Mouse (Mus musculus) layer of hippocampus, adult 8-10 months (tissue): Measurements from ENCODE around the gene Errfi1. TPM values are rescaled to one million over a fixed set of nuclear protein-coding genes. Genes with fewer than 3 reads are reported as not detected.
"Not testable (repeated sequence)": the region's sequence is repeated elsewhere in the genome, so short reads cannot be mapped to it uniquely, and the experiment has no call there.

ENCODE experiments used
- DNase-seq, 2 experiments: peaks; one replicate each; pipeline ENCODE4 v3.0.0; 2022; ENCODE audit warnings: low spot score in 2 of 2
- total RNA-seq, 4 experiments: library from RNA; stranded (reverse); gene quantifications; 2 replicates each; pipeline ENCODE4 v1.2.4; 2022

Errfi1 gene
- total RNA-seq, 4 experiments from 2014 or later: 37.7 to 48.8 (median 40.4) TPM

DNA sequence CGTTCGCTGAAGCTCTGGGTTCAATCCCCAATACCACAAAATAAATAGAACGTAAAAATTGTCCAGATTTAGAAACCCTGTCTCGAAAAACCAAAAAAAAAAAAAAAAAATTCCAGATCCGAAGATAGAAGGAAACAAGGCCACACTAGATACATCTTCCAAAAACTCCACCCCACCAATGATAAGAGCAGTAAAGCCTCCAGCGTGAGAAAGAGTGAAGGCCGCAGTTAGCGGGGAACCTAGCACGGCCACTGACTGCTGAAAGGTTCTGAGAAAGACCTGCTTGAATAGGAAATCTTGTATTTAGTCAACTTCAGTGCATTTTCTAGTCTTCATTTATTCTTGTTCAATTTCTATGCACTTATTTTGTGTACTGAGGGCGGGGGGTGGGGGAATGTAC lies 21.7 kb downstream of the Errfi1 start:
- no peak for DNase-seq

DNA sequence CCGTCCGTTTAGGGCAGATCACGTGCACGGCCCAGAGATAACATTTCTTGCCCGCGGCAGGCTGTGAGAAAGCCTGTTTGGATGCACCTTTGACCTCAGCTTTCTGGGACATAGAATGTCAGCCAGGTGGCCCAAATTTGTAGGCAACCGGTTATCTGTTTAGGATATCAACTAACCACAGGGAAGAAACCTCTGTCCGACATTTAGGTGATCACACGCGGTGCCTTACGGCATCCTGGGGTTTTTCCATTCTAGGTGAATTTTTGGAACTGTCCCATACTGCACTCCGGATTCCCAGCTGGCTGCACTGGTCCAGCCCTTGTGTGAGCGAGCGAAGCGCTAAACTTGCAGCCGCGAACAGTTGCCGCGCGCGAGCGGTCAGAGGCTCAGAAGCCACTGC lies 25.9 kb downstream of the Errfi1 start:
- no peak for DNase-seq

DNA sequence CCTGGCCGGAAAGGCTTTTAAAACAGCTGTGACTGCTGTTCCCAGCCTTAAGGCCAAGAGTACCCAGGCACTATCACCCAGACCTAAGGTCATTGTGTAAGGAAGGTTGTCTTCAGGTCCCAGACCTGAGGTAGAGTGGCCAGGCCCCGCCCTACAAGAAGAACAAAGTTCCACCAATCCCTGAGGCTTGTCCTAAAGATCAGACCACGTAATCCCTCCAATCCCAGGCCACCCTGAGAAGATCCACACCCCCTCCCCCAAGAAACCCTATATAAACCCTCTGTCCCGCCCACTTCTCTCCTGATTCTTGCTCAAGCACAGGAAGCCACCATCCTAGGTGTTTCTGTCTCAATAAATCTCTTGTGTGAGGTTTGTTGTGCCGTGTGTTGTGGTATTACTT lies 26.6 kb downstream of the Errfi1 start:
- no peak for DNase-seq

DNA sequence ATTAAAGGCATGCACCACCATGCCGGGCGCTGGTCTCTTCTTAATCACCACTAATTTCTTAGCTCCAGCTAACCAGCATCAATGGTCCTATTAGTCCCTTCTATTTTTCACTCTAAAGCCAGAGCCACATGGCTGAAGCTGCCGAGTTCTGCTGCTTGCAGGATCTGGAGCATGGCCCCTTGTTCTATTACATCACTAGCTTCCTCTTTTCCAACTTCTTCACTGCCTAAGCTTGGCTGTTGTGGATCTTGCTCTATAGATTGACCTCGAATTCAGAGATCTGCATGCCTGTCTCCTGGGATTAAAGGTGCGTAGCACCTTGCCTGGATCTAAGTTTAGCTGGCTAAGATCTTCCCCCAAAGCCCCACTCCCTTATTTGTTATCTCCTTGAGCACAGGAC lies 28.9 kb downstream of the Errfi1 start:
- DNase-seq: no peak

DNA sequence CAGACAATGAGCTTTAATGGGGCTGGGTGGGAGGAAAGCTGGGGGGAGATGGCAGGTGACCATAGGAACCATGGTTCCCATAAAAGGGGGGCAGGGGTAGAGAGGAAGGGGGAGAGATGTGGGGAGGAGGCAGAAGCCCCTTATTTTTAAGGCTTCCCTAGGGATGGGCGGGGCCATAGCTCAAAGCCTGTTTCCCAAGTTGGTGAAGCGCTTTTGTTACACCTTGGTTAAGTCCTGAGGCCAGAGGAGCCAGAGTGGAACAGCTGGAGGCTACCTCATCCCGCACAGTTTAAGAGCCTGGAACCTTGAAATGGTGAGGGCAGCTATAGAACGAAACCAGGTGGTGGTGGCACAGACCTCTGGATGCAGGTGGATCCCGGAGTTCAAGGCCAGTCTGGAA lies 34.2 kb downstream of the Errfi1 start:
- no peak for DNase-seq

DNA sequence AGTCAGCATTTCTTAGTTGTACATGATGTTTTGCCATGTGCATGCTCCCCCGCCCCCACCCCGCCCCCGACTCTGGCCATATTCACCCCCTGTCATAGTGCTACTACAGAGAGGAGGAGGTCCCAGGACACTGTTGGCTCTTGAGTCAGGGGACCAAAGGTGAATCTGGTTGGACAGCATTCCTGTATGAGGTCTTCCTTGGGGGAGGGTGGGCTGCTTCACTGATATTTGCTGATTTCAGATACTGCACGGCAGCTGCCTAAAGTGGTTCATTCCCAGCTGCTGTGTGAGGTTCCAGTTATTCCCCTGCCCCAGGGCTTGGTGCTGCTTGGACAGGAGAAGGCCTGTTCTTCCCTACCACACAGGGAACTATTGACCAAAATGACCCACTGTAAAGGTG lies 34.8 kb downstream of the Errfi1 start:
- DNase-seq: no peak

DNA sequence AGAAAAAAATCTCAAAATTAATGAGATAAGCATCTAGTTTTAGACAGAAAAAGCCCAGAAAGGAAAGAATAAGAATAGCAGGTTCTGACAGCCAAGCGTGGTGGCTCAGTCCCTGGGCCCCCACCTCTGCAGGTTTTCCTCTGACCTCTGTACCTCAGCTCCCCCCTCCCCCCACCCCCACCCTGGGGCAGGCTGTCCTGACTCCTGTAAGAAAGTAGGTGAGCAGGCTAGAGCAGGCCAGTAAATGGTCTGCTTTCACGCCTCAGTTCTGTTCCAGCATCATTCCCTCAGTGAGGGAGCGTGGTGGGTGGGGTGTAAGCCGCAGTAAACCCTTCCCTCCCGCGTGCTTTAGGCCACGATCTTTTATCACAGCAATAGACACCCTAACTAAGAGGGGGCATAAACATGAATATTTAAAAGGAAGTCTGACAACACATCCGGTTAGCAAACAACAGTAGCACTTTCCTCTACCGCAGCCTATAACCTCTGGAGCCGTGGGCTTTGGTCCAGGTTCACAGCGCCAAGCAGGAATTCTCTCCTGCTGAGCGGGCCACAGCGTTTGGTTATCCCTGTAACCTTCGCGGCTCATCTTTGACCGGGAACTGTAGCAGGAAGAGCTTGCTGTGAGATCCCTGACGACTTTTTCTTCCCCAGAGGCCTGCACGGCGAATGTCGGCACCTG lies 35.7 kb downstream of the Errfi1 start:
- no peak for DNase-seq

DNA sequence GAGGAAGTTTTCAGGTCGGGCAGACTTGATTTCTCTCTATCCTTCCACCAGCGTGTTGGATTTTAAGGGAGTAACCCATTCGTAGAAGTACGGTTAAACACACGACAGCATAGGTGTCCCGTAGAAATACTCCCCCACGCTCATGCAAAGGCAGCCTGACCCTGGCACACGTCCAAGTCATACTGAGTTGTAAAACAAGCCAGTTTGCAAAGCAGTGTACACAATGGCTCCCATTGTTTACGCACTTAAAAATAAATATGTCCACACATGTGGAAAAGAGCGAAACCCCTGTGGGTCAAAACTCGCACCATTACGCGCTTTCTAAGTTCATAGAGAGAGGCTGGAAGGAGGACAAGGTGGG lies 36.2 kb downstream of the Errfi1 start:
- no peak for DNase-seq

DNA sequence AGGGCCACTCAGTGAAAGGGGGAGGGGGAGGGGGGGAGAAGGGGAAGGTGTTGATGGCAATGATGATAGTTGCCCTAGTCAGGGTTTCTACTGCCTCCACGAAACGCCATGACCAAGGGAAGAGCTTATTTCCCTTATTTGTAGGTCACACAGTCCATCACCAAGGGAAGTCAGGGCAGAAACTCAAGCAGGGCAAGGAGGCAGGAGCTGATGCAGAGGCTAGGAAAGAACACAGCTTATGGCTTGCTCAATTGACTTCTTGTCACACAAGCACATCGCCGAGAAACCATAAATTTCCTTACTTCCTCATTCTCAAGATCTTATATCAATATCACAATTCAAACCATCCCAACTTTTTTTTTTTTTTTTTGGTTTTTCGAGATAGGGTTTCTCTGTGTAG lies 37.6 kb downstream of the Errfi1 start:
- DNase-seq: no peak

DNA sequence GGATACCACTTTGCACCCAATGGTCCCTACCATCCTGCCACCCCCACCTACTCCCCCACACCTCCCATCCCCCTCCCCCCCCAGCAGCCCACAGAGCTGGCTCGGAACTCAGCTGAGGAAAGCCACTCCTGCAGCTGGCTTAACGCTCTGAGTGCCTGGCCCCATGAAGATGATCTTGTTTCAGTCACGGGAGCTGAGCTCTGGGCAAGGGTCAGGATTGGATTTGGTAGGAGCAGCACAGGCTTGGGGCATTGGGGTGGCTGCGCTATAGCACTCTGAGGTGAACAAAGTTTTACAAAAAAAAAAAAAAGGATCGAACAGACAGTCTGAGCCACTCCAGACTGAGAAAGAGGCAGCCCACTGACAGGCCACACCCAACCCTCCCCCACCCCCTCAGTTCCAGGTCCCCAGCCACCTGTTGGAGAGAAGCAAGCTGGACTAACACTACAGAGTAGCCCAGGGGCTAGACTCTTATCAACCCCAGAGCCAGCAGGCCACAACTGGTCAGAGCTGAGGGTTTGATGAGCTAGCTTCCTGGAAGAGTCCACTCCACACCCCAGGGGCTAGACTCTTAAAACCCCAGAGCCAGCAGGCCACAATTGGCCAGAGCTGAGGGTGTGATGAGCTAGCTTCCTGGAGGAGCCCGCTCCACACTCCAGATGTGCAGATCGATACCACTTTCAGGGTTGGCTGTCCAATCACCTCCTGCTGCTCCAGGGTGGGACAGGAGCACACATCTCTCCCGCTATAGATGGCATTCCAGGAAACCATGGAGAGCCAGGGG lies 41.2 kb downstream of the Errfi1 start:
- DNase-seq: no peak

DNA sequence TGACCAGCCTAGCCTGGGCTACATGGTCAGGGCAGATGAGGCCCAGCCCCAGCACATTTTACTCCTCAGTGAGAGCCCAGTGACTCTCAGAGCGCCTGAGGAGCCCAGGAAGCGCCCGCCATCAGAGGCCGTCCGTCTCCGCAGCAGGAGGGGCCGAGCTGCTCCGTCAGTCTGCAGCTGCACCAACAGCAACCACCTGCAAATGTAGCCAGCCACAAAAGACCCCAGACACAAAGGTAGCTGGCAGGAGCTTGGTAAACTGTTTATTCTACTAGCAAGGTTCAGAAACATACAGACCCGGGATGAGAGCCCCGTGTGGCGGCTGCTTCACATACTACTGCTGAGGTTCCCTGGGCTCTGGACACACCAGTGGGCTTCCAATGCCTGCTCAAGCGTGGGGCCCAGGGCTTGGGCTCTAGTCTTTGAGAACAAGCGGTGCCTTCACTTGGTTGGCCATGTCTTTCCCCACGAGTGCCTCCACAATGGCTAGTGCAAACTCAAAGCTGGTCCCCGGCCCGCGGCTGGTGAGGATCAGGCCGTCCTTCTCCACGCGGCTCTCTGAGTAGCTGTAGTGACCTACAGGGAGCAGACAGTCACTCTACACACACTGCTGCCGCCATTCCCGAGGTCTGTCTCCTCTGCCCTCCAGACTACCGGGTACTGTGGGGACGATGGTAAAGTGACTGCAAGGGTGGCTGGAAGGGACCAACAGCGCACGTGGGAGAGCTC lies 43.3 kb downstream of the Errfi1 start:
- DNase-seq: no peak

DNA sequence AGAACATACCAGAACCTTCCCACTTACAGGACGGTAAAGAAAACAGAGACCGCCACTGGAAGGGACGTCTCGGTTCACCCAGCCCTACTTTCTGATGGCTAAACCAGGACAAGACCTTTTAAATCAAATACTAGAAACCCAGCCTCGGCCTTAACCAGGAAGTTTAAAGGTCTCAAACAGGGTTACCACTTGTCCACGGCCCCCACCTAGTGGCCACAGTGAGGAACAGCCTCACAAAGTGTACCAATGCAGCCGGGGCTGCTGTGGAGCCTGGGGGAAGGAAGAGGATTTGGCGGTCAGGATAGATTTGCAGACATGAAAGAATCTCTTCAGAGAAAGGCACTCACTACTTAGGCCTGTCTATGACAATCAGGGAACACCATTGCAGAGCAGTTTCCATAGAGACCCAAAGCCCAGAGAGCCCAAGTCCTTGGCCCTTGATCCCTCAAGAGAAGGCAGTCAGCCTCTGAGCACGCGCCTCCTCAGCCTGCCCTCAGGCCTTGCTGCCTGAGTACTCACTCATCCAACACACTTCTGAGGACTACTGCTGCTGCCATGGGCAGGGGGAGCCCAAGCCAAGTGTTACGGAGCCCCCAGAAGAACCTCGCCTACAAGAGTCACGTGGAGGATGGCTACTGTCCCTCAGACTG lies 45.1 kb downstream of the Errfi1 start:
- DNase-seq: peak in 1 of 2 experiments; percentile 55

DNA sequence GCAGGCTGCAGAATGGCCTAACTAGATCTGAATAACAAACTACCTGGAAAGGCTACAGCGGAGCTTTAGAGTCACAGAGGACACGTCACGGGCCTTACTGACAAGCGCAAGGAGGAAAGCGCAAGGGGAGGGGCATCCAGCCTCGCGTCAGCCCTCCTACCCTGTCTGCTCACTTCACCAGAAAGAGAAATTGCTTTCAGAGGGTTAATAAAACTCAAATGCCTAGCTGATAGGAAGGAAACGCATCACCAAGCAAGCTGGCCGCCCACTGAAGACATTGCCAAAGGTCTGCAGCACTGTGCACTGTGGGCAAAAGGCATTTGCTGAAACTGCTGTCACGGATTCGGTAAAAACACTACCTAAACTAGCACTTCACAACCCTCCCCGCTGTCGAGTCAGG lies 46.8 kb downstream of the Errfi1 start:
- DNase-seq: no peak

DNA sequence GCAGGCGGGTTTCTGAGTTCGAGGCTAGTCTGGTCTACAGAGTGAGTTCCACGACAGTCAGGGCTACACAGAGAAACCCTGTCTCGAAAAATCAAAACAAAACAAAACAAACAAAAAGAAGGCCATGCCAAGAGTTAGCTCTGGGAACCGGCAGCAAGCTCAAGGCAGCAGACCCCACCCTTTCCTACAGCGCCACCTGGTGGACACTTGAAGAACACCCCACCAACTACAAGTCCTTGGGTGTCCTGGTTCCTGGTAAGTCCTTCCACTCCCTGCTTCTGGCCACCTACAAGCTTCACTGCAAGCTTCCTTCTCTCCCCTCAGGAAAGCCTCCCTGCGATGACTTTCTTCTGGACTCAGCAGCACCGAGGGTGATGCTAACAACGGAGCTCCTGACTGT lies 47.9 kb downstream of the Errfi1 start:
- DNase-seq: peak in 1 of 2 experiments; percentile 69

DNA sequence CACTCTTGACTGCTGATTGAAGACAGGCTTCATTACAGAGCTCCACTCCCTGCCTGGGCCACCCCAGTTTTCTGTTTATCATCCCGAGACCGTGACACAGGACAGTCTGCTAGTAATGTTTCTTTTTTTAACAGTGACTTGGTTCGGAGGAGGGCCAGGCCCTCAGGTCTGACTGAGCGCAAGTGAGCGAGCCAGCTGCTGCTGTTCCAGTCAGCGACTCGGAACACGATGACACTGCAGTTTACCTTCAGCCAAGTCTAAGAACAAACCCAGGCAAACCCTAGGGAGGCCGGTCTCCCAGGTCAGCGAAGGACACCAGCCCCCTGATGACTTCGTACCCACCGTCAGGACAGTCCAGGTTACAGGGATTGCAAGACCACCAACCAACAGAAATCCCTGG lies 48.3 kb downstream of the Errfi1 start:
- DNase-seq: no peak

DNA sequence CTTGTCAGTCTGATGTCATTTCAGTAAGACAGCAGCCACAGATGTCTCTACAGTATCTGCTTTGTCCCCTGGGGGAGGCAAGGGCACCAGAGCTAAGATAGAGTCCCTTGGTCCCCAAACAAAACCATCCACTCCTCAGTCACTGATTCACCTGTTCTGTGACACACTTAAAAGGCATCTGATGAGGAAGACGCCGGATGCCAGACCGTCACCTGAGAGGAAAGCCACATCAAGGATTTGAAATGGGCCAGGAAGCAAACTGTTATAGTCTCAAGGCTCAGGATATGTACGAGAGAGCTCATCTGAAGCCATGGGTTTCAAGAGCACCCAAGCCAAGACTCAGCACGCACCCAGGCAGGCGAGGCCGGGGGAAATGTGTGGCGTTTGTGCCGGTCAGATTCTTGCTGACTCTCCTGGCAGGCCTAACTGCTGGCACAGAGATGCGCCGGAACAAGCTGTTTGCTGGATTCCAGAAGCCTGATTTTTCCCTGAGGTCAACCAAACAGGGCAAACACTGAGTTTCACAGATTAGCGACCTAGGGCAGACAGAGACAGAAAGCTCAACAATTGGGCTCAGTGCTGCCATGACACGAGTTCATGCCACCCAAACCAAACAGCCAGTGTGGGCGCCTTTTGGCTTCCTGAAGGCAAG lies 49.5 kb downstream of the Errfi1 start:
- no peak for DNase-seq

DNA sequence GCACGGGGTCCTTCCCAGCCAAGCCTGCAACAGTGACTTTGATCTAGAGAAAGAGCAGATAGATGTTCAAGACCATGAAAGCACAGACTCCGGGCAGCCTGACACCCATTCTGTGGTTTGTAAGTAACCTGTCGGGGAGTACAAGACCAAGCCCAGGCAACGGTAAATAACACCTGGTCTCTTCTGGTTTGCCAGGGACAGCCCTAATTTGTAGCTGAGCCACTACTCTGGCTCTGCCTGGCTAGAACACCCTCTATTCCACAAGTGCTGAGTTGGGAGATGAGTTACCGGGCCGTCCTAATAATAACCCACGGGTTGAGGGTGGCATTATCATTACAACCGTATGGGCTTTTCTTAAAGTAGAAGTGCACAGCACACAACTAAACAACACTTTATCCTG lies 53.4 kb downstream of the Errfi1 start:
- no peak for DNase-seq

DNA sequence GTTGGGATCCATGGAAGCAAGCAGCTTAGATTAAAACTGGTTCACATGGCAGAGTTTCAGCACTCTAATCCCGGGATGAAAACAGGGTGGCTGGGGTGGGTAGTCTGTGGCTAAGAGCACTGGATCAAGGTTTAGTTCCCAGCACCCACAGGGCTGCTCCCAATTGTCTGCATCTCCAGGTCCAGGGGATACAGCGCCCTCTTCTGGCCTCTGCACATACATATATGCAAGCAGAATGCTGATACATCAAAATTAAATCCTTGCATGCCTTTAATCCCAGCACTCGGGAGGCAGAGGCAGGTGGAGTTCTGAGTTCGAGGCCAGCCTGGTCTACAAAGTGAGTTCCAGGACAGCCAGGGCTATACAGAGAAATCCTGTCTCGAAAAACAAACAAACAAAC lies 54.8 kb downstream of the Errfi1 start:
- not testable (repeated sequence) for DNase-seq

DNA sequence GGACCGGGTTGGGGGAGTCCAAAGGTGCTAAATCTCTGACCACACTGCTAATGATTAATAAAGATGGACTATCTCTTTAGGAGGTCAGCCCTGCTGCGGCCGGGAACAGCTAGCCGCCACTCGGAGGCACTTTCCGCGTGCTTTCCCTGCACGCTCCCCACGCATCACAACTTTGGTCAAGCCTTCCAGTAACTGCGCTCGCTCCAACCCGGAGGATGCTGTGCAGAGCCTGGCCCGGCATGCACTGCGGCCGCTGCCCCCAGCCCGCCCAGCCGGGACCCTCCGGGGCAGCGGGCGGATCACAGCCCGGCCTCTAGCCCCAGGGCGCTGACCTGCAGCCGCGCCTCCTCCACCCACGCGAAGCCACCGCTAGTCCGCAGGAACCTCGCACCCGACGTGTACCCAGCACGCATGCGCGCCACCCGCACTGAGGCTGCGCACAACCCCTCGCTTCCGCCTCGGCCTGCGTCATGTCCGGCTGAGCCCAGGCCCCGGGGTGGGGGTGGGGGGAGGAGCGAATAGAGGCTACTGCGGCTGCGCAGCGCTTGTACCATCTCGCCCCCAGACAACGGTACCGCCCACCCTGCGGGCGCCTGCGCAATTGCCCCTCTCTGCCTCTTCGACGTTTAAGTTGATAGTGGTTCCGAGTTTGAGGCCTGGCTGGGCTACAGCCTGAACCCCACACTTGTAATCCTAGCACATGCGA lies 55.9 kb downstream of the Errfi1 start:
- peak; percentile 95 to 98 for DNase-seq

DNA sequence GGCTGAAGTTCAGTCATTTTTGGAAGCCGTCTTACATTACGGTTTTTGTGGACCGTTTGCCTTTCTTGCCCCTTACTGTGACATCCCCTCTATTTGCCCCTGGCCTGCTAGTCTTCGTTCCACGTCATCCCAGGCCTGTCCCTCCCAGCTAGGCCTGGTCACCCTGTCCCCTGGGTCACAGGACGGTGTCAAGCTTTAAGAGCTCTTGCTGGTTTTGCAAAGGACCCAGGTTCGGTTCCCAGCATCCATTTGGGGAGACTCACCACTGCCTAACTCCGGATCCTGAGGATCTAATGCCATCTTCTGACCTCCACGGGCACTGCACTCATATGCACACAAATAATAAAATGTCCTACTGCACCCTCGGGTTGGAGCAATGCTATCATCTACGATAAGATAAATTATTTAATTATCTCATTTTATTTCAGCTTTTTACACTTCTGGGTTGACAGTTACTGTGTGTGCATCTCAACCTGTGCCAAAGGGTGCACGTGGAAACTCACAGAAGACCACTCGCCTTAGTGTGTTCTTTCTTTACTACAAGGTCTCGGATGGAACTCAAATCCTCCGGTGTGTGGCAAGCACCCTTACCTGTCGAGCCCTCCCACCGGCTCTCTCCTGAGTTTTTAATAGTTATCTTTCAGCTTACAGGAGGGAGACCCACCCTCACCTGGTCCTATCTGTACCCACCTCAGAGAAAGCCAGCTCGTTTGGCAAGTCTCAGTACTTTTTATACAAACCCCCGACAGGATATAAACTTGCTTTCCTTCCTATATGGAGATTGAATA lies 56.6 kb downstream of the Errfi1 start:
- no peak for DNase-seq
